Mouse (Mus musculus): Measurements from ENCODE around the gene Prrc2a. TPM values are rescaled to one million over a fixed set of nuclear protein-coding genes. Genes with fewer than 3 reads are reported as not detected.
"Not testable (repeated sequence)": the region's sequence is repeated elsewhere in the genome, so short reads cannot be mapped to it uniquely, and the experiment has no call there.

The Prrc2a gene
- total RNA-seq, 1 experiment from 2014 or later: 110 TPM

- no peak for ATAC-seq (replicated peaks; ENCODE audit: low read depth, poor library complexity, severe bottlenecking)
Observed at GRCm38 (mm10) chr17:35139269-35139668, 25.4 kb downstream of the Prrc2a start.

GRCm38 (mm10) chr17:35135591-35136320, 28.9 kb downstream of the Prrc2a start:
- peak; percentile 46 for ATAC-seq (replicated peaks; ENCODE audit: low read depth, poor library complexity, severe bottlenecking)

DNA sequence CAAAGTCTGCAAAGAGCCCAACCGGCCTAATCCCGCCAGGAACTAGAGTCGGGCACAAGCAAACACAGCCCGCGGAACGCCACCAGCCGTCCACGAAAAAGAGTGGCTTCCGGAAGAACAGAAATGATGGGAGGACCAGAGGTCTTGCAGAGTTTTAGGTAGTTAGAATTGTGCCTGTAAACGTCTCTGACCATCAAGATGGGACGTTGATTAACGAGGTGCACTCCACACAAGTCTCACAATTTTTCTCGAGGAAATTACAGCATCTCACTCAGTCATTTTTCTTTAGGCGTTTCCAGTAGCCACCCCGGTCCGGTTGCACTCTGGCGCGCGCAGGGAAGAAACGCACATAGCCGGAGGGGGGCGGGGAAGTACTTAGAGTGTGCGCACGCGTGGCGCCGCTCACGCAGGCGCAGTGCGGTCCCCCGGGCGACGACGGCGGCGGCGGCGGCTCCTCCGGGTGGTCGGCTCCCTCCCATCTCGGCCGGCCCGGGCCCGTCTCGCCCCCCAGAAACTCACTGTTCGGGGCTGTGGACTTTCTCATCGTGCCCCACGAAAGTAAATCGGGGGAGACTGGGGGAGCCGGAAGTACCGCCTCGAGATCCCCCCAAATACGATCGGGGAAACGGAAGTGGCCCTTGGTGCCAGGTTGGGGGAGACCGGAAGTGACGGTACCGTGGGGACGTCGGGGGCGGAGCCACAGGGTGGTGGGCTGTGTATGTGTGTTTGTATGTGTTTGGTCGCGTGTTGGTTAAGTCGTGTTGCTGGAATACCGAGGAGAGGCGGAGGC, 29.7 kb downstream of the Prrc2a start, which contains the start of gene Bag6:
Gene Bag6 (plus strand): TSS at position 378 of the 790 bp plus-strand sequence.
- ATAC-seq (replicated peaks; ENCODE audit: low read depth, poor library complexity, severe bottlenecking): peak; percentile 78

DNA sequence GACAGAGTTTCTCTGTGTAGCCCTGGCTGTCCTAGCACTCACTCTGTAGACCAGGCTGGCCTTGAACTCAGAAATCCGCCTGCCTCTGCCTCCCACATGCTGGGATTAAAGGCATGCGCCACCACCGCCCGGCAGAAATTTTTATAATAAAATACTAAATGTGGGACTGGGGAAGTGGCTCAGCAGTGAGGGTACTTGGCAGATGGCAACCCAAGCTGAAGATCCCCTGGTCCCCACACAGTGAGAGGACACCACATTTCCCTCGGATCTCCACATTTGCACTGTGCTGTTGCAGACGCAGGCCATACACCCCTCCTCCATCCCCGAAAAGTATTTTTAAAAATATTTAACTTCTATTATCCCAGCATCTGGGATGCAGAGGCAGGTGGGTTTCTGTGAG, 31.2 kb downstream of the Prrc2a start:
- ATAC-seq (replicated peaks; ENCODE audit: low read depth, poor library complexity, severe bottlenecking): no peak

DNA sequence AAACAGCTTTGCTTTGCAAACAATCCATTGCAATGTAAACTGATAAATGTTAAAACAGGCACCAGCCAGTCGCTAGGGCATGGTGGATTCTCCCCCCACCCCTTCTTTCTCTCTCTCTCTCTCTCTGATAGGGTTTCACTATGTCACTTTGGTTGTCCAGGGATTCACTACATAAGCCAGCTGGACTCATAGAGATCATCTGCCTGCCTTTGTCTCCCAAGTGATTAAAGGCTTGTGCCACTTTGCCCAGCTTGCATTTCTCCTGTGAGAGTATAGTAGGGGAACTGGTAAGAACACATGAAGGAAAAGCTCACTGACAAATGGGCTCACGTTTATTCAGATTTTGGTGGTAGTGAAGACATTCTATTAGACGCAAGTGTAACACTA, 32.5 kb downstream of the Prrc2a start:
- no peak for ATAC-seq (replicated peaks; ENCODE audit: low read depth, poor library complexity, severe bottlenecking)

GRCm38 (mm10) chr17:35131500-35132173, 33.1 kb downstream of the Prrc2a start, which contains the start of gene Apom:
TSS of gene Apom (minus strand) at chr17:35132050.
- ATAC-seq (replicated peaks; ENCODE audit: low read depth, poor library complexity, severe bottlenecking): no peak

- ATAC-seq (replicated peaks; ENCODE audit: low read depth, poor library complexity, severe bottlenecking): no peak
Observed at GRCm38 (mm10) chr17:35131038-35131437, 33.7 kb downstream of the Prrc2a start.

- ATAC-seq (replicated peaks; ENCODE audit: low read depth, poor library complexity, severe bottlenecking): no peak
Observed at GRCm38 (mm10) chr17:35128996-35129395, 35.7 kb downstream of the Prrc2a start.

- ATAC-seq (replicated peaks; ENCODE audit: low read depth, poor library complexity, severe bottlenecking): no peak
Observed at GRCm38 (mm10) chr17:35127017-35127416, 37.7 kb downstream of the Prrc2a start.

DNA sequence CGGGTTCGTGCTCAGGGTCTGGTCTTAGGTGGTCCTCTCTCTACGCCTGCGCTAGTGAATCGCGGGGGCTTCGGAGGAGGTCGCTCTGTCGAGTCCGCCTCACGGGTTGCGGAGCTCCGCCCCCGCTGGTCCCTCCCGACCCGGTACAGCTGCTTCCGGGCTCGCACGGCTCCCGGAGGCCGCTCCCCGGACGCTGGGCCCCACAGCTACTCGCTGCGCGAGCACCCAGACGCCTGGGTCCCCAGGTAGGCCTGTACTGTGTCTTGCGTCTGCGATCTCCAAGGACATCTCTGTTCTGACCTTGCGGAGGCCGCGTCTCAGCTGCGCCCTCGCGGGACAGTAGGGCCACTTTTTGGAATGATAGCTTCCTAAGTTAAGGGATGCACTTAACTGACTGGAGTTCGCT, 38.5 kb downstream of the Prrc2a start, which contains the start of gene D17H6S53E:
Gene D17H6S53E (plus strand): TSS at position 168 of the 406 bp plus-strand sequence.
- peak; percentile 33 for ATAC-seq (replicated peaks; ENCODE audit: low read depth, poor library complexity, severe bottlenecking)

DNA sequence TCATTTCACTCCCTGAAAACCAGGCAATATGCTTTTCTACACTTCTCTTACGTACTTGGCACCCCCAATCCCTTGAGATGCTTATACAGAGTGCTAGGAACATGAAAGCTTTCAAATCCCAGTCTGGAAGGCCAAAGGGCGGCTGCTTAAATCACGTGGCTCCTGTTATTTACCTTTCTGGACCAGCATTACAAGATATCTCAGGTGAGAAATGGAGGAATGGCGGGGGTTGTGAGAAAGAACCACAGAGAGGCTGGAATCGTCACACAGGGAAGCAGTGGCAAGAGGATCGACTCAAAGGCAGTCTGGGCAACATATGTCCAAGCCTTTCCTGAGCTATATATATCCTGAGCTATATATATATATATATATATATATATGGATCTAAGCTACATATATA, 39.1 kb downstream of the Prrc2a start:
- no peak for ATAC-seq (replicated peaks; ENCODE audit: low read depth, poor library complexity, severe bottlenecking)

- no peak for ATAC-seq (replicated peaks; ENCODE audit: low read depth, poor library complexity, severe bottlenecking)
Observed at GRCm38 (mm10) chr17:35125081-35125480, 39.6 kb downstream of the Prrc2a start.

- ATAC-seq (replicated peaks; ENCODE audit: low read depth, poor library complexity, severe bottlenecking): not testable (repeated sequence)
Observed at GRCm38 (mm10) chr17:35124261-35124896, 40.3 kb downstream of the Prrc2a start.

GRCm38 (mm10) chr17:35123287-35123686, 41.4 kb downstream of the Prrc2a start:
- not testable (repeated sequence) for ATAC-seq (replicated peaks; ENCODE audit: low read depth, poor library complexity, severe bottlenecking)

- ATAC-seq (replicated peaks; ENCODE audit: low read depth, poor library complexity, severe bottlenecking): peak; percentile 12
Observed at GRCm38 (mm10) chr17:35121871-35122303, 42.8 kb downstream of the Prrc2a start, which contains the start of gene Csnk2b. TSS of gene Csnk2b (minus strand) at chr17:35122053.

GRCm38 (mm10) chr17:35121143-35121799, 43.4 kb downstream of the Prrc2a start, which contains the start of gene Gpank1:
TSS of gene Gpank1 (plus strand) at chr17:35121455.
- peak; percentile 92 for ATAC-seq (replicated peaks; ENCODE audit: low read depth, poor library complexity, severe bottlenecking)

DNA sequence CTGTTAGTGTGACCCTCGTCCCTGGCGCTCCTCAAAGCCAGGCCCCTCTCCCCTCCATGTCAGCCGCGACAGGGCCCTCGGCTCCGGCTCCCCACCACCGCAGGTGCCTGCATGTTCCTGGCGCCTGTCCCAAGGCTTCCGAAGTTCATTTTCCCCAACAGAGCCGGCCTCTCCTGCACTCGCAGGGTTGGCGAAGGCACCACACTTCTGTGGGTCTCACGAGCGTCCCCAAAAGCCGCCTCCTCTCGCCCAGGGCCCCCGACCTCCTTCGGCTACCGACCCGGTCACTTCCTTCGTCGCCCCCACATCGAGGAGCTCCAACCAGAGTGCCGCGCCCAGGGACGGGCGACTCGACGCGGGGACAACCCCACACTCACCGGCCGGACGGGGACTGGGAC, 44.0 kb downstream of the Prrc2a start:
- no peak for ATAC-seq (replicated peaks; ENCODE audit: low read depth, poor library complexity, severe bottlenecking)

DNA sequence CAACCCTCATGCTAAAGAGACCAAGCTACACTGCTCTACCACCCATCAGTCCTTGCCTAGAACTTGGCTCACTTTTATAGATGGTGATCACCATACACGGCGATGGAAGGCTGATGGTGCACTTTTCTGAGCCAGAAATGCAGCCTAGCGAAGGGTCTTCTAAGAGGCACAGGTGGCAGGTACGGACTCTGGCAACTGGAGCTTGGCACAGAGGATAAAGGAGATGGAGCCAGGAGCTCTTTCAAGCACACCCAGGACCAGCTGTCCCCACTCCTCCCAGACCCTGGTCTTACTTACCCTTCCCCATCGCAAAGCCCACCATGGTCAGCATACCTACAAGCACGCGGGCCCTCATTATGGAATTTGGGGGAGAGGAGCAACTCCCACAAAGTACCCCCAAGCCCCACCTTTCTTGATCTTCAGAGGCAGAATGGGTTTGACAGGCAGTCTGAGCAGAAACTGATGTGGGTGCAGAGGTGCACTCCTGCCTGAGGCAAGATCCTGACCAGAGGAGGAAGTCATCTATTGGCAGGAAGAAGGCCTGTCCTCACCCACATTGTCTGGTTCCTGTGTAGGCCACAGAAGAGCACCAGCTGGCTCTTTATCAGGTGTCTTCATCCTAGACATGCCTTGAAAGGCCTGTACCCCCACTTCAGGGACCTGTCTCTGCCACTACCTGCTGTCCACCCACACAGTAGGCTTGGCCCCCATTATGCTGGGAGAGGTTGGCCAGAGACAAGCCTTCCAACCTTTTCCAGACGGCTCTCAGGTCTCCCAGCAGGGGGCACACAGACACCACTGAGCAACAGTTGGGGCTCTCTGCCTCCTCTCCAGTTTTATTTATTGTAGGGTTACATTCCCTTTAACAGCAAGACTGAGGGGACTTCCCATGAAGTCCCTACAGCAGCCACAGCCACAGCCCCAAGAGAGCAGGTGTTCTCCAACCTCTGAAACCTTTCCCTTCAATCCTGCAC, 49.4 kb downstream of the Prrc2a start, which contains the start of gene Ly6g5b:
Gene Ly6g5b (minus strand): TSS at position 383 of the 974 bp plus-strand sequence.
- ATAC-seq (replicated peaks; ENCODE audit: low read depth, poor library complexity, severe bottlenecking): peak; percentile 71
